Mouse (Mus musculus) CD4-positive, CD25-positive, alpha-beta regulatory T cell, adult 4 months (primary cell): Measurements from ENCODE around the gene Frmd5. TPM values are rescaled to one million over a fixed set of nuclear protein-coding genes. Genes with fewer than 3 reads are reported as not detected.

ENCODE experiments used
- ATAC-seq: one replicate; pipeline ENCODE4 v1.8.0; 2017
- polyA plus RNA-seq, 2 experiments: library from polyadenylated mRNA; unstranded; fragments of 100-300 nt; shearing (Covaris generic); gene quantifications; one replicate each; pipeline ENCODE4 v1.2.1; 2017

Gene Frmd5
- polyA plus RNA-seq, 2 experiments from 2014 or later, result 1.1 TPM

GRCm38 (mm10) chr2:121614483-121615198, 192.2 kb downstream of the Frmd5 start:
- ATAC-seq, result no peak

GRCm38 (mm10) chr2:121612112-121612511, 194.8 kb downstream of the Frmd5 start:
- ATAC-seq, result no peak

GRCm38 (mm10) chr2:121610008-121610884, 196.6 kb downstream of the Frmd5 start:
- no peak for ATAC-seq

GRCm38 (mm10) chr2:121609141-121609724, 197.7 kb downstream of the Frmd5 start:
- no peak for ATAC-seq

GRCm38 (mm10) chr2:121602397-121602796, 204.5 kb downstream of the Frmd5 start:
- no peak for ATAC-seq

- no peak for ATAC-seq
These were observed 205.3 kb downstream of the Frmd5 start for GRCm38 (mm10) chr2:121601543-121601942.

- no peak for ATAC-seq
These were observed 206.2 kb downstream of the Frmd5 start for GRCm38 (mm10) chr2:121600736-121601135.

GRCm38 (mm10) chr2:121598249-121598648, 208.6 kb downstream of the Frmd5 start:
- no peak for ATAC-seq

GRCm38 (mm10) chr2:121596621-121597020, 210.3 kb downstream of the Frmd5 start:
- ATAC-seq, result no peak

- ATAC-seq, result no peak
These were observed 212.1 kb downstream of the Frmd5 start for GRCm38 (mm10) chr2:121594660-121595291.

GRCm38 (mm10) chr2:121594131-121594530, 212.8 kb downstream of the Frmd5 start:
- no peak for ATAC-seq

GRCm38 (mm10) chr2:121588309-121588694, 218.6 kb downstream of the Frmd5 start:
- ATAC-seq, result no peak

- no peak for ATAC-seq
These were observed 219.2 kb downstream of the Frmd5 start for GRCm38 (mm10) chr2:121587523-121588308.

GRCm38 (mm10) chr2:121584705-121585104, 222.2 kb downstream of the Frmd5 start:
- no peak for ATAC-seq

GRCm38 (mm10) chr2:121583468-121584116, 223.3 kb downstream of the Frmd5 start:
- ATAC-seq, result no peak

GRCm38 (mm10) chr2:121582809-121583376, 224.0 kb downstream of the Frmd5 start:
- ATAC-seq, result no peak

- ATAC-seq, result no peak
These were observed 231.1 kb downstream of the Frmd5 start for GRCm38 (mm10) chr2:121575741-121576201.

- ATAC-seq, result no peak
These were observed 232.7 kb downstream of the Frmd5 start for GRCm38 (mm10) chr2:121574066-121574630.

- ATAC-seq, result peak; percentile 79
These were observed 235.1 kb downstream of the Frmd5 start for GRCm38 (mm10) chr2:121571780-121572179.

GRCm38 (mm10) chr2:121570999-121571655, 235.8 kb downstream of the Frmd5 start:
- no peak for ATAC-seq
